Mouse (Mus musculus): Measurements from ENCODE around the gene Olfr211. TPM values are rescaled to one million over a fixed set of nuclear protein-coding genes. Genes with fewer than 3 reads are reported as not detected.

Gene Olfr211
- polyA plus RNA-seq (2015; fragmentation: Nextera tagmentation; extraction: Ambion mirVana) = not detected in 2 replicates

DNA sequence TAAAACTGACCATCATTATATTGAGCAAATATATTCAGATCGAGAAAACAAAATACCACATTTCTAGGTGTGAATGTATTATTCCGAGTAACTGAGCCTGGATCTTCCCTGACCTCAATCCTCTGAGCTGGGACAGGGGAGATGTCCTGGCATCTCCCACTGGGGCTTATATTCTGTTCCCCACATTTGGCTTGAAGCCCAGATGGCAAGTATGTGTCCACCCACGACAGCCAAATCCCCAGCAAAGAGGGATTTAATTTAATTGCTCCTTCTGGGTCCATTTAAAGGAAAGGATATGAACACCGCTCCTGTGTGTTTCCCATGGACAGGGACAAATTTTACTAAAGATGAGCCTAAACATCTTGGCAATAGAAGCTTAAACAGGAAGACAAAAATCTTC is at the start of gene Olfr211:
Olfr211 (plus strand) TSS at position 301 of the 400 bp plus-strand sequence.
- no peak within 1 kb of the TSS for H3K4me2 ChIP-seq
- H3K9me3 ChIP-seq (replicated peaks) = no peaks in the 10 kb centered on the region
- no peaks in the 10 kb centered on the region for H3K4me1 ChIP-seq (replicated peaks)
- no peak within 1 kb of the TSS for H3K27ac ChIP-seq (replicated peaks)
- no peak within 1 kb of the TSS for H3K9ac ChIP-seq
- no peaks in the 10 kb centered on the region for H3K36me3 ChIP-seq (replicated peaks)
- 55% methylated on average over 4 of the region's 4 CpGs for WGBS (ENCODE audit: insufficient replicate concordance)
- H3K27me3 ChIP-seq = no peaks in the 10 kb centered on the region
- ATAC-seq (ENCODE audit: insufficient read depth) = no peak
- H3K4me3 ChIP-seq (replicated peaks) = no peak within 1 kb of the TSS

DNA sequence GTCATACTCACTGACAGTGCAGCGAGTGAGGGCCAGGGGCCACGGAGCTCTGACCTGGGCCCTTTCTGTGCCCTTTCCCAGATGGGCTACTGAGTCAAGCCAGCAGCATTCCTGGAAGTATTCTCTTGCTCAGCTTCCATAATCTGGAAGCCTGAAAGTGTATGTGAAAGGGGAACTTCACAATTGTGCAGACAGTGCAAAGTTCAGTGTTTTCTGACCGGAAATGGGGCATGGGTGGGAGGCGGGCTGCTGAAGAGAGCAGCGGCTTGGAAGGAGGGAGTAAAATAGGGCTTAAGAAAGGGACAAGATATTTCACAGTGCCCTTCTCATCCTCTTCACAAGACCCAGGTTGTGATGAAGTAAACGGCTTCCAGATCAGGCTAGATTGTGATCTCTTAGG is 49.4 kb upstream of the Olfr211 start:
- Histone ChIP-seq H3K27ac (replicated peaks) (no peak overlapping the region), H3K4me1 (replicated peaks) (peaks cover 4% of the 10 kb centered on the region; the same call in 1 of the 2 replicates), H3K4me2 (no peak overlapping the region), H3K9ac (no peak overlapping the region), H3K27me3 (no peaks in the 10 kb centered on the region), H3K4me3 (replicated peaks) (no peak overlapping the region), H3K36me3 (replicated peaks) (no peaks in the 10 kb centered on the region), H3K9me3 (replicated peaks) (no peaks in the 10 kb centered on the region)
- 63% methylated on average over 6 of the region's 6 CpGs for WGBS (ENCODE audit: insufficient replicate concordance)
- no peak for ATAC-seq (ENCODE audit: insufficient read depth)

DNA sequence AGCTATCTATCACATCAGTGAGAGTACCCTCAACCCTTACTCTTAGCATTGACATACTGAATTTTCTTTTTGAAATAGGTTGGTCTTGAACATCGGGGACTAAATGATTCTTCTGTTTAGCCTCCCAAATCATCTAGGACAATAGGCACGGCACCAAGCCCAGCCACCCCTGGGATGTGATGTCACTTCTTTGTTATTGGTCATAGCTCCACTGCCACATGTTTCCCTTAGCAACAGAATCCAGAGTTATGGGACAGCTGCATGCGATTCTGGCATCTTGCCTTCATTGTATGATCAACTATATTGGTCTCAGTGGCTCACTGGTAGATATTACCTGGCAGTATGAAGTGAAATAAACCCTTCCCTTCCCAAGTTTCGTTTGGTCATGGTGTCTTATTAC is 48.4 kb upstream of the Olfr211 start:
- no peaks in the 10 kb centered on the region for H3K27me3 ChIP-seq
- no peak for ATAC-seq (ENCODE audit: insufficient read depth)

DNA sequence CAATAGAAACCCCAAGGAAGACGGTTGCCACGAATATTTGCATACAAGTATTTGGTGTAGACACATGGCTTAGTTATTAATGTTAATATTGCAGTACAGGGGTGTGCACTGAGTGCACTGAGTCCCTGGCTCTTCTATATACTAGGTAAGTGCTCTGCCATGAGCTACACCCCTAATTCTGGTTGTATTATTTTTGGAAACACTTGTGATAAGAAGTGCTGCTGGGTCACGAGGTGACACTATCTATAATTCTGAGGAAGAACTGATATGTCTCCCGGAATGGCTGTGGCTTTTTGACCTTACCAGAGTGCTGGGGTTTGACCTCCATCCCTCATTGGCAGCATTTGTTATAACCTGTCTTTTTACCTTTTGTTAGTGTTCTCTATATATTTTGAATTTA is 48.0 kb upstream of the Olfr211 start:
- no peaks in the 10 kb centered on the region for H3K27me3 ChIP-seq
- ATAC-seq (ENCODE audit: insufficient read depth) = no peak
- no peaks in the 10 kb centered on the region for H3K36me3 ChIP-seq (replicated peaks)
- H3K4me2 ChIP-seq = no peak overlapping the region
- peaks cover 4% of the 10 kb centered on the region; the same call in 1 of the 2 replicates for H3K4me1 ChIP-seq (replicated peaks)
- no peak overlapping the region for H3K4me3 ChIP-seq (replicated peaks)
- no peak overlapping the region for H3K9ac ChIP-seq
- H3K9me3 ChIP-seq (replicated peaks) = no peaks in the 10 kb centered on the region
- WGBS (ENCODE audit: insufficient replicate concordance) = 39% methylated on average over 4 of the region's 4 CpGs
- H3K27ac ChIP-seq (replicated peaks) = no peak overlapping the region

More for the DNA sequence above, 48.4 kb upstream of the Olfr211 start:
- H3K9ac ChIP-seq = no peak overlapping the region
- no peaks in the 10 kb centered on the region for H3K9me3 ChIP-seq (replicated peaks)
- no peaks in the 10 kb centered on the region for H3K36me3 ChIP-seq (replicated peaks)
- H3K4me3 ChIP-seq (replicated peaks) = no peak overlapping the region
- peaks cover 4% of the 10 kb centered on the region; the same call in 1 of the 2 replicates for H3K4me1 ChIP-seq (replicated peaks)
- WGBS (ENCODE audit: insufficient replicate concordance) = 54% methylated on average over 4 of the region's 4 CpGs
- no peak overlapping the region for H3K27ac ChIP-seq (replicated peaks)
- H3K4me2 ChIP-seq = no peak overlapping the region

DNA sequence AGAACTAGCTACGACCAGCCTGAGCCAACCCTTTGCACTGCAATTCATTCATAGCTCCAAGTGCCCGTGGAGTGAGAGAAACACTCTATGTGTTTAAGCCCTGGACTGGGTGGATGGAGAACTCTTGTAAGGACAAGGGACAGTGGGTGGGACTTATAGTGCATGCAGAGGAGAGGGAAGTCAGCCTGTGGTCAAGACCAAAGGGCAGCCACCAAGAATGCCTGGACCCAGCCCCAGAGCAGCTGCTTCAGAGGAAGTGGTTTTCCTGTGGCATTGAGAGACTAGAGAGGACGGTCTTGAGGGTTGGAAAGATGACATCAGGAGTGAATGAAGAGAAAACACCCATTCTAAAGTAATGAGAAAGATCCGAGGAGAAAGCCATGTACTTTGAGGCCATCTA is 33.1 kb upstream of the Olfr211 start:
- H3K4me3 ChIP-seq (replicated peaks) = no peak overlapping the region
- H3K9me3 ChIP-seq (replicated peaks) = no peaks in the 10 kb centered on the region
- no peak overlapping the region for H3K4me2 ChIP-seq
- no peak overlapping the region for H3K27ac ChIP-seq (replicated peaks)
- no peak overlapping the region for H3K9ac ChIP-seq
- ATAC-seq (ENCODE audit: insufficient read depth) = peak; percentile 45
- H3K36me3 ChIP-seq (replicated peaks) = no peaks in the 10 kb centered on the region
- H3K4me1 ChIP-seq (replicated peaks) = peaks cover 17% of the 10 kb centered on the region
- WGBS (ENCODE audit: insufficient replicate concordance) = 25% methylated on average over 4 of the region's 4 CpGs
- H3K27me3 ChIP-seq = peaks cover 15% of the 10 kb centered on the region

DNA sequence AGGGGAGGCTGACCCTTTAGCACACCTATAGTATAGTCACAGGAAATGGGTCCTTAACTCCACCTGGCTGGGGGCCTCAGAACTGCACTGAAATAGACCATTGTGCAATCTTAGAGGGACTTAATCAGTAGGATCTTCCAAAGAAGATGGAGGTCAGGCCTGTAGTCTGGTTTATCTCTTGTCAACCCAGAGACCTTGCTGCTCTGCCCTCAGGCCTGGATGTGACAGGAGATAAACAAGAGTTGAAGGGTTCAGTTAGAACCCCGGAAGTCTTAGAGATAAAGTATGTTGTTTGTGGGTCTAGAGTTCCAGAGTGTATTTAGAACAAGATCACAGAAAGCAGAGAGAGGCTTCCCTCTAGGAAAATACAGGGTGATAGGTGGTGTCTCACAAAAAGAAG is 32.4 kb upstream of the Olfr211 start:
- Histone ChIP-seq H3K4me3 (replicated peaks) (no peak overlapping the region), H3K36me3 (replicated peaks) (no peaks in the 10 kb centered on the region), H3K9ac (no peak overlapping the region), H3K27ac (replicated peaks) (no peak overlapping the region), H3K9me3 (replicated peaks) (no peaks in the 10 kb centered on the region), H3K4me1 (replicated peaks) (peaks cover 21% of the 10 kb centered on the region), H3K27me3 (peaks cover 22% of the 10 kb centered on the region), H3K4me2 (no peak overlapping the region)
- WGBS (ENCODE audit: insufficient replicate concordance) = 11% methylated on average over 1 of the region's 1 CpGs
- peak; percentile 19; the same call in 1 of the 2 replicates for ATAC-seq (ENCODE audit: insufficient read depth)

DNA sequence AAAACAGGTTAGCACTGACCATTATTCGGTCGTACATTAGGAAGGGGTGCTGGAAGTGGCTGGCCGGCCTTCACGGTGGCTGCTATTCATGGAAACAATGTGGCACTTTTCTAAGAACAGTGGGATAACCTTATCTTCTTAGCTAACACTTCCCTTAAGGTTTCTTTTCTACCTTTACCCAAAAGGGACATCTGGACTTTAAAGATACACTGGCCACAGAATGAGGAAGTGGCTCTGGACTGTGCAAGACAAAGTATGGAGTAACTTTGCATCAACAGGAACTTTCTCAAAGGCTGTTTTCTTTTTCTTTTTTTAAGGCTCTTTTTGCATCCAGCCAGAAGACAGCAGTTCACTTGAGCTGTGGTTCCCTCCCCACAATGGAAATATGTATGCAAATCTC is 30.2 kb upstream of the Olfr211 start:
- H3K4me2 ChIP-seq = no peak overlapping the region
- H3K9ac ChIP-seq = no peak overlapping the region
- H3K36me3 ChIP-seq (replicated peaks) = no peaks in the 10 kb centered on the region
- H3K27me3 ChIP-seq = peaks cover 34% of the 10 kb centered on the region
- H3K9me3 ChIP-seq (replicated peaks) = no peaks in the 10 kb centered on the region
- H3K27ac ChIP-seq (replicated peaks) = no peak overlapping the region
- H3K4me1 ChIP-seq (replicated peaks) = peaks cover 21% of the 10 kb centered on the region
- 23% methylated on average over 4 of the region's 4 CpGs for WGBS (ENCODE audit: insufficient replicate concordance)
- no peak for ATAC-seq (ENCODE audit: insufficient read depth)
- H3K4me3 ChIP-seq (replicated peaks) = no peak overlapping the region

DNA sequence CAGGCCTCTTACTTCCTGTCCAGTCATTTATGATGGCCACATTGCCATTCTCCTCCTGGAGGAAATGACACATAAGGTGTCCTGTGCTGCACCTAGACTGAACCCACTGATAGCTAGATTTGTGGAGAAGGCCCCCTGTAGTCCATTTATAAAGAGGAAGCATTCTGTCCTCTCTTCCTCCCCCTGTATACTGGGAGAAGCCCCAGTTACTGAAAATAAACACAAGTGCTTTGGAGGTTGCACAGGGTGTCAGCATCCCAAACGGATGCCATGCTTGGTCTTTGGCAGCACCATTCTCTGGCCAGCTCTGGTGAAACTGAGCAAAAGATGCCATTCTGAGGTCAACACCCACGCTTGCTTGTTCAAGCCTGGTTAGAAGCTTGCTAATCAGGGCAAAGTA is 29.7 kb upstream of the Olfr211 start:
- Histone ChIP-seq H3K27me3 (peaks cover 34% of the 10 kb centered on the region), H3K9ac (no peak overlapping the region), H3K4me2 (peak overlapping the region; percentile 18), H3K9me3 (replicated peaks) (no peaks in the 10 kb centered on the region), H3K27ac (replicated peaks) (peak overlapping the region; percentile 51; the same call in 1 of the 2 replicates), H3K36me3 (replicated peaks) (no peaks in the 10 kb centered on the region), H3K4me1 (replicated peaks) (peaks cover 21% of the 10 kb centered on the region), H3K4me3 (replicated peaks) (no peak overlapping the region)
- ATAC-seq (ENCODE audit: insufficient read depth) = no peak
- WGBS (ENCODE audit: insufficient replicate concordance) = 28% methylated on average over 2 of the region's 2 CpGs

DNA sequence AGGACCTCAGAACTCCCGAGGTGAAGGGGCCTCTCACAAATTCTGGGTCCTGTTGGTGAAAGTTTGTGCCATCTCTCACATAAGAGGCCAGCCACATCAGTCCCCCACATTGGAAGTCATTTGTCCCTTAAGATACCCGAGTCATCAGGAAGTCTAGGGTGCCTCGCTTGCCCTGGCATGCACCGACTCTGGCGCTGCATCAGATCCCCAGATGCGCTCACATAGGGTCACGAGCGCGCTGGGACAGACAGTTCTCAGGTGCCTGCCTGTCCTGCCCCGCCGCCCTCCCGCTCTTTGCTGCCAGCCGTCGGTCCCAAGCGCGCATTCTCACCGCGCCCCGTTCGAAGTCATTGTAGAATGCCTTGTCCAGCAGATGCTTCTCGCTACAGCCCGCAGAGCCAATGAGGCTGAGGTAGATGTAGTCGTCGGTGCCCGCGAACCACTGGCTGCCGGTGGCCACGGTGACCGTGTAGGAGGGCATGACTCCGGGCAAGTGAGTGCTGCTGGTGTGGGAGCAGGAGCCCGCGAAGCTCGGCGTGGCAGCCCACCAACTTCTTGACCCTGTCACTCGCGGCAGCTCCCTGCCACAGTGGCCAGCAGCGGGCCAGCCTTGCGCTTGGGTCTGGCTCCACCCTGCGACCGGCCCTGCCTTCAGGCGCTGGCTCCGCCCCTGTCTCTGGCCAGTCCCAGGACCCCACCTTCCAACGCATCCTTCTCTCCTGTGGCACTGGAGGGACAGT is 28.2 kb upstream of the Olfr211 start, which contains the start of gene Alox5:
Alox5 (minus strand) TSS at position 635 of the 740 bp plus-strand sequence.
- H3K27ac ChIP-seq (replicated peaks) = no peak within 1 kb of the TSS
- H3K4me3 ChIP-seq (replicated peaks) = peak within 1 kb of the TSS; percentile 44
- H3K4me2 ChIP-seq = peak within 1 kb of the TSS; percentile 65
- H3K9me3 ChIP-seq (replicated peaks) = no peaks in the 10 kb centered on the region
- no peak for ATAC-seq (ENCODE audit: insufficient read depth)
- H3K27me3 ChIP-seq = peaks cover 34% of the 10 kb centered on the region
- H3K9ac ChIP-seq = no peak within 1 kb of the TSS
- peaks cover 21% of the 10 kb centered on the region for H3K4me1 ChIP-seq (replicated peaks)
- 3% methylated on average over 43 of the region's 43 CpGs for WGBS (ENCODE audit: insufficient replicate concordance)
- H3K36me3 ChIP-seq (replicated peaks) = no peaks in the 10 kb centered on the region

DNA sequence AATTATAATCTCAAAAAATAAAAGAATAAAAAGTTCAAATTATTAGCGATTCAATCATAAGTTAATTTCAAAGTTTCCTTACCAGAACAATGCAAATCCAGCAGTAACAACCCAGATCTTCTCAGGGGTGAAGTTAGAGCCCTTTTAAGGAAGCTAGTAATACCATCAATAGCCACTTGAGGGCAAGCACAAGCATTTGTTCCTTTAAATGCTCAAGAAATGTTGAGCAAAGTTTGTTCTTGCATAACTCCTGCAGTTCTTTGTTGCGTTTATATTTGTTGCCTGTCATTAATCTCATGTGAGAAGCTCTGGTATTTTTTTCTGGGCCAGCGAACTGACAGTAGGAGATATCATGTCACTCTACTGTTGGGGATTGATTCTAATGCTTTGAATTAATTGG is 20.8 kb upstream of the Olfr211 start:
- no peaks in the 10 kb centered on the region for H3K27me3 ChIP-seq
- 14% methylated on average over 3 of the region's 3 CpGs for WGBS (ENCODE audit: insufficient replicate concordance)

DNA sequence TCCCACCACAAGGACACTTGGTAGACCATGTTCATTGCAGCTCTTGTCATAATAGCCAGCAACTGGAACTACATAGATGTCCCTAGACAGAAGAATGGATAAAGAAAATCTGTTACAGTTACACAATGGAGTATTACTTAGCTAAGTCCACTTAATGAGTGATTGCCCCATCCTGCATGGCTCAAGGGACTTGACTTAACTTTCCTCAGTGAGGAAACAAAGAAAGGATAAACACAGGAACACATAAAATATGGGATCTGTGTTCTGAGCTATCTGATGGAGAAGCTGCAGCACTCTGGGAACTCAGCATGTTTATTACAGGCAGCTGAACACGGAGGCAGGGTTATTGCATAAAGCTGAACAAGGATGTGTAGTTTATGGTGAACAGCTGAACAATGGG is 3.8 kb upstream of the Olfr211 start:
- H3K9me3 ChIP-seq (replicated peaks) = no peaks in the 10 kb centered on the region
- H3K27me3 ChIP-seq = no peaks in the 10 kb centered on the region
- WGBS (ENCODE audit: insufficient replicate concordance) = 28% methylated on average over 1 of the region's 1 CpGs
- H3K9ac ChIP-seq = no peak overlapping the region
- no peak overlapping the region for H3K27ac ChIP-seq (replicated peaks)
- H3K4me3 ChIP-seq (replicated peaks) = no peak overlapping the region
- ATAC-seq (ENCODE audit: insufficient read depth) = no peak
- no peaks in the 10 kb centered on the region for H3K36me3 ChIP-seq (replicated peaks)
- no peaks in the 10 kb centered on the region for H3K4me1 ChIP-seq (replicated peaks)
- H3K4me2 ChIP-seq = no peak overlapping the region

More for the DNA sequence above, 20.8 kb upstream of the Olfr211 start:
- Histone ChIP-seq H3K27ac (replicated peaks) (no peak overlapping the region), H3K9me3 (replicated peaks) (no peaks in the 10 kb centered on the region), H3K4me3 (replicated peaks) (no peak overlapping the region), H3K4me1 (replicated peaks) (no peaks in the 10 kb centered on the region), H3K36me3 (replicated peaks) (no peaks in the 10 kb centered on the region), H3K4me2 (no peak overlapping the region), H3K9ac (no peak overlapping the region)
- no peak for ATAC-seq (ENCODE audit: insufficient read depth)

All from liver, embryonic 15.5 days (tissue).